Mouse (Mus musculus): ENCODE measurements around the gene Dnm3.

DNA sequence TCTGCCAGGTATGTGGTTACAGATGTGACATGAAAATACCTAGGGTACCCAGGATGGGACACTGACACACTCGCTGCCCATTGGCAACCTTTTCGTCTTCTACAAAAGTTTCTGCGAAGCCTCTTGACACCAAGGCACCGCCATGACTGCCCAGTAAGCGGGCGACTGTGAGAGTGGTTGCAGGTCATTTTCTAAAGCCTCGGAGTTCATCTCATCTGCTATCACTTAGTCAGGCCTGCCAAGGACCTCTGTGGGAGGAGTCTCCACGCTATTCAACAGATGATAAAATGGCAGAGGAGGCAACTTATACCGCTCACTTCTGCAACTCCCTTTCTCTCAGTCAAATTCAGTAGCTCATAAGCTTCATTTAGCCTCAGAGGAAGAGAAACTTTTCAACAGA lies 268.8 kb downstream of the Dnm3 start:
- TF ChIP-seq POLR2A (IDR thresholded peaks at IDR 0.05; ENCODE audit: extremely low read depth, insufficient read depth, low read length) (no peak), CTCF (IDR thresholded peaks at IDR 0.05; ENCODE audit: extremely low read depth, insufficient read depth, low read length) (no peak)
